Mouse (Mus musculus) hindbrain, postnatal 0 days (tissue): ENCODE measurements around the gene Gimap7. TPM values are rescaled to one million over a fixed set of nuclear protein-coding genes. Genes with fewer than 3 reads are reported as not detected.

Experiments
- ATAC-seq: fragments of 200-750 bp; cut with Nextera tagmentation; 2 replicates; pipeline ENCODE4 v1.8.0; 2017; ENCODE audit warnings: mild to moderate bottlenecking, moderate TSS enrichment, moderate library complexity
- DNase-seq: peaks from one replicate; pipeline ENCODE4 v3.0.0-alpha.2; 2015; ENCODE audit warnings: low spot score
- H3K27ac ChIP-seq: fragments of 300-500 bp; sonication (generic); 2 replicates; pipeline ENCODE4 v1.5.1; 2014; ENCODE audit warnings: mild to moderate bottlenecking
- H3K27me3 ChIP-seq: fragments of 300-500 bp; sonication (generic); 2 replicates; pipeline ENCODE4 v1.6.1; 2014; ENCODE audit warnings: low read length, mixed read lengths; ENCODE audit not compliant: insufficient read depth
- H3K36me3 ChIP-seq: fragments of 300-500 bp; sonication (generic); 2 replicates; pipeline ENCODE4 v1.6.1; 2014; ENCODE audit warnings: low read length, mixed read lengths; ENCODE audit not compliant: insufficient read depth
- H3K4me1 ChIP-seq: fragments of 300-500 bp; sonication (generic); 2 replicates; pipeline ENCODE4 v1.6.1; 2014; ENCODE audit warnings: antibody characterized with exemption, low read length, mixed read lengths; ENCODE audit not compliant: insufficient read depth
- H3K4me2 ChIP-seq: fragments of 300-500 bp; sonication (generic); 2 replicates; pipeline ENCODE4 v1.6.1; 2014; ENCODE audit warnings: low read depth, mild to moderate bottlenecking, low read length, moderate library complexity, mixed read lengths
- H3K4me3 ChIP-seq: fragments of 300-500 bp; sonication (generic); 2 replicates; pipeline ENCODE4 v1.5.1; 2014; ENCODE audit warnings: low read length
- H3K9ac ChIP-seq: fragments of 300-500 bp; sonication (generic); replicated peaks from 2 replicates; pipeline ENCODE4 v1.6.1; 2014; ENCODE audit warnings: mild to moderate bottlenecking, low read length, moderate library complexity, mixed read lengths
- H3K9me3 ChIP-seq: fragments of 300-500 bp; sonication (generic); 2 replicates; pipeline ENCODE4 v1.6.1; 2016; ENCODE audit warnings: low read length, mixed read lengths
- CTCF ChIP-seq: IDR thresholded peaks from 2 replicates; pipeline ENCODE4 v1.5.1; 2016; ENCODE audit warnings: antibody characterized with exemption, control low read depth, low read depth
- WGBS: fragments of 180-500 bp; shearing (Covaris S2); extraction: QIAGEN DNeasy Blood & Tissue Kit; methylation state at CpG from one replicate; pipeline ENCODE4 v1.1.7; 2014; 5-methylcytosine and 5-hydroxymethylcytosine counted together
- polyA plus RNA-seq: library from polyadenylated mRNA; unstranded; fragments of >200 nt; fragmentation: Nextera tagmentation; extraction: Ambion mirVana; gene quantifications from 2 replicates; pipeline ENCODE4 v1.2.1, GENCODE M21; 2015
- total RNA-seq: library from RNA; depleted of rRNA; stranded (reverse); fragments of >200 nt; gene quantifications from 2 replicates; pipeline ENCODE4 v1.2.3, GENCODE M21; 2014

Gene Gimap7
- total and polyA plus RNA-seq, 2 experiments from 2014 or later = not detected

- H3K9ac ChIP-seq = no peak overlapping the region
- ATAC-seq (no peak), DNase-seq (no peak)
- 53% methylated on average over 8 of the region's 8 CpGs for WGBS
- H3K4me2 ChIP-seq = no peak overlapping the region
- H3K4me1 ChIP-seq = no peaks in the 10 kb centered on the region
- no peak for TF ChIP-seq CTCF
- H3K27me3 ChIP-seq = no peaks in the 10 kb centered on the region
- H3K4me3 ChIP-seq = no peak overlapping the region
- no peak overlapping the region for H3K27ac ChIP-seq
- no peaks in the 10 kb centered on the region for H3K36me3 ChIP-seq
- no peaks in the 10 kb centered on the region for H3K9me3 ChIP-seq
Observed at GRCm38 (mm10) chr6:48732864-48733304, 14.5 kb downstream of the Gimap7 start.

GRCm38 (mm10) chr6:48733660-48734059 lies 15.2 kb downstream of the Gimap7 start:
- ATAC-seq = no peak
- DNase-seq = no peak
- no peak overlapping the region for H3K27ac ChIP-seq
- no peak overlapping the region for H3K4me2 ChIP-seq
- H3K4me1 ChIP-seq = no peaks in the 10 kb centered on the region
- H3K9ac ChIP-seq = no peak overlapping the region
- 86% methylated on average over 1 of the region's 1 CpGs for WGBS
- no peaks in the 10 kb centered on the region for H3K9me3 ChIP-seq
- H3K36me3 ChIP-seq = no peaks in the 10 kb centered on the region
- no peaks in the 10 kb centered on the region for H3K27me3 ChIP-seq
- no peak for TF ChIP-seq CTCF
- H3K4me3 ChIP-seq = no peak overlapping the region

GRCm38 (mm10) chr6:48737053-48737452 lies 18.6 kb downstream of the Gimap7 start:
- no peaks in the 10 kb centered on the region for H3K9me3 ChIP-seq
- no peak for TF ChIP-seq CTCF
- H3K4me2 ChIP-seq = no peak overlapping the region
- no peaks in the 10 kb centered on the region for H3K36me3 ChIP-seq
- no peak overlapping the region for H3K4me3 ChIP-seq
- H3K27me3 ChIP-seq = no peaks in the 10 kb centered on the region
- no peak overlapping the region for H3K9ac ChIP-seq
- DNase-seq = no peak
- H3K27ac ChIP-seq = no peak overlapping the region
- ATAC-seq = no peak
- H3K4me1 ChIP-seq = peaks cover 1% of the 10 kb centered on the region; the same call in 1 of the 2 replicates
- WGBS = 76% methylated on average over 2 of the region's 2 CpGs

- no peak for TF ChIP-seq CTCF
- Histone ChIP-seq H3K4me2 (no peak overlapping the region), H3K9me3 (no peaks in the 10 kb centered on the region), H3K27me3 (no peaks in the 10 kb centered on the region), H3K27ac (no peak overlapping the region), H3K36me3 (no peaks in the 10 kb centered on the region), H3K4me1 (peaks cover 5% of the 10 kb centered on the region; the same call in 1 of the 2 replicates), H3K4me3 (no peak overlapping the region), H3K9ac (no peak overlapping the region)
- WGBS = 83% methylated on average over 5 of the region's 5 CpGs
- ATAC-seq (no peak), DNase-seq (no peak)
Observed at GRCm38 (mm10) chr6:48737688-48738087, 19.3 kb downstream of the Gimap7 start.

GRCm38 (mm10) chr6:48738961-48739779 lies 20.7 kb downstream of the Gimap7 start, which contains the start of gene Gimap1:
Gene Gimap1 (plus strand): TSS chr6:48739054.
- no peak for DNase-seq
- Histone ChIP-seq H3K36me3 (no peaks in the 10 kb centered on the region), H3K27me3 (no peaks in the 10 kb centered on the region), H3K4me3 (no peak within 1 kb of the TSS), H3K4me1 (peaks cover 5% of the 10 kb centered on the region; the same call in 1 of the 2 replicates), H3K4me2 (no peak within 1 kb of the TSS), H3K27ac (no peak within 1 kb of the TSS), H3K9ac (no peak within 1 kb of the TSS), H3K9me3 (no peaks in the 10 kb centered on the region)
- no peak for TF ChIP-seq CTCF
- ATAC-seq = no peak
- 78% methylated on average over 15 of the region's 15 CpGs for WGBS

- no peak overlapping the region for H3K27ac ChIP-seq
- no peak for TF ChIP-seq CTCF
- H3K9me3 ChIP-seq = no peaks in the 10 kb centered on the region
- no peaks in the 10 kb centered on the region for H3K36me3 ChIP-seq
- H3K9ac ChIP-seq = no peak overlapping the region
- 81% methylated on average over 3 of the region's 3 CpGs for WGBS
- H3K4me3 ChIP-seq = no peak overlapping the region
- H3K4me2 ChIP-seq = no peak overlapping the region
- no peak for DNase-seq
- ATAC-seq = no peak
- H3K4me1 ChIP-seq = peaks cover 5% of the 10 kb centered on the region; the same call in 1 of the 2 replicates
- H3K27me3 ChIP-seq = no peaks in the 10 kb centered on the region
Observed at GRCm38 (mm10) chr6:48739780-48740055, 21.3 kb downstream of the Gimap7 start.
